Mouse (Mus musculus): ENCODE results near the gene Ptpn1.

Gene Ptpn1

DNA sequence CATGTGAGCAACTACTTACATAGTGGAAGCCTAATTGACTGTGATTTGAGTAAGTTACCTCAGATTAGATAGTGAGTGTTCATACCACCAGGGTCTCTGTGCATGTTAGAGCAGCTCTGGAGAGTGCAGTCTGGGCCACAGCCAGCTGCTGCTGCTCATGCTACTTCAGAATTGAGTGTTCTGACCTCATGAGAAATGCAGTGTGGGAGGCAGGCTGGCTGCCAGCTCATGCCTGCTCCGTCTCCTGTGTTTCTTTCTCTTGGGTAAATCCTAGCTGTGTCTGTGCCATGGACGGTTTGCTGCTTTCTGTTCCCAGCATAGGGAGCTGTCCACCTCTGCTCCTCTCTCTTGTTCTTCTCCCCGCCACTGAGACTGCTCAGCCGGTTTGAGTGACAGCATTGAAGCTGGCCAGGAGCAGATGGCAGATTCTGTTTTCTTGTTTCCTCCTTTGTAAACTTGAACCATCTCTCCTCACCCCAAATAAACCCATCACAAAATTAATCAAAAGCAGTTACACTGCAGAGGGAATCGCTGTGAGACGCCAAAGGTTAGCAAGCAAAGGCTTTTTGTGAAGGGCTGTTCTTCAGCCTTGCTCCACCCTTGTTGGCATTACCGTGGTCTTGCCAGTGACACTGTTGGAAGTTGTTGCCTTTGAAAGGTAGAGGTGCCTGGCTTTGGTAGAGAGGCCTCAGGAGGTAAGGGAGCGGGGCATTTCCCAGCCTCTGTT lies 10.5 kb downstream of the Ptpn1 start:
- CTCF ChIA-PET = interaction anchor here (0.5 to 1.0 kb wide), 2 partner anchors 11 to 152 kb away, joined by 3 to 4 read pairs; partner anchors contain the start of gene Ptpn1

DNA sequence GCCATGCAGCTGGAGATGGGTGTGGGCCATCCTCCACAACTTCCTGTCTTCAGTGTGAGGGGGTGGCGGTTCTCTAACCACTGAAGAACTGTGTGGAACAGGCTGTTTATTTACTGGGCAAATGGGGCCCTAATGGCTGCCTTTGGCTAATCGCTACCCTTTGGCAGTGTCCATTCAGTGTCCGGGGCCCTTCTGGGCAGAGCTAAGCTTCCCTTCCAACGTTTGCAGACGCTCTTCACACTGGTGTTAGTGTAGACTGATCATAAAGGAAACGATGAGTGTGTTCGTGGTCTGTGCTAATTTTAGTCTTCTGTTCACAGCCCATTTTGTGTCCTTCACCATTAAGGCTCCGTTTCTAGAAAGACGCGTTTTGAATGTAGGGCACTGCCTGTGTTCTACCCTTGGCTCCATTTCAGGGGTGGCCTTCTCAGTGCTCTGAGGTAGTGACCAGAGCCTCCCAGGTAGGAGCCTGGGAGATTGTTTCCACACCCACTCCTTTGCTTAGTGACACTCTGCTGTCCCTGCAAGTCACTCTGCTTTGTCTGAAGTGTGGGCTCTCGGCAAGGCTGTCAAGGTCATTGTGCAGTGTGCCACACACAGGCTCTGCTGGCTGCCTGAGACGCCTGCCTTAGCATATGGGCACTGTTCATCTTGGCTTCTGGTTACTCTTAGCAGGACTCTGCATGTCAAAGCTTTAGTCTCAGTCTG lies 11.2 kb downstream of the Ptpn1 start:
- CTCF ChIA-PET = no interaction called here

DNA sequence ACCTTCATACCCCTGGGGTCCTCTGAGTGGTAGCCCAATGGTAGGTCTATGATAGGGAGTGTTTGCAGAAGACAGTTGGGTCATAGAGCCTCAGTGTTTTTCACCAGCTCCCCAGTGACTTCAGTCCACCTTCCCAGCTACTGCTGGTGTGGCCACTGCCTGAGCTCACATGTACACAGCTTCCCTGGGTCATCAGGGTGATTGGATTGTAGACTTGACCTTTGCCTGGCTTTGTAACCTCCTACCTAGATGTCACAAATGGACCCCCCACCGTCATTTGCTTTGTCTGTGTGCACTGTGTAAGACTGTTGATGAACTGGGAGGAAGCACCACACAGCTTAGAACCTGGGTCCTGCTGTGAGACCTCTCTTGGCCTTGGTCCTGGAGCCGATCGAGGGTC lies 12.3 kb downstream of the Ptpn1 start:
- CTCF ChIA-PET = no interaction called here

DNA sequence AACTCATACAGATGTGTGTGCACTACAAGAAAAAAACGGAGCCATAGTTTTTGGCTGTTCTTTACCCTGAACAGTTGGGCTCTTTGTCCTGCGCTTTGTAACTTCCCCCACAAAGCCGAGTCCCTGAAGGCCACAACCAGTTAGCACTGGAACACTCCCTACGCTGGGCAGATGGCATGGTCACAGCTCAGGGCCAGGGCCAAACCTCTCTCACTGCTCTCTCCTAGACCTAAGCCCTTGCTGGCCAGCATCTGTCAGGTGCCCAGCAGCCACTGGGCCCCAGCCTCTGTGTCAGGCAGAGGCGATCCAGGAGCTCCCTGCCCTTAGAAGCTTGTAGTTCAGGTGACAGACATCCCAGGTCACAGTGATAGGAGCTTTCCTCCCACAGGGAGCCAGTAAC lies 13.6 kb downstream of the Ptpn1 start:
- CTCF ChIA-PET = interaction anchor here (0.6 kb wide), 1 partner anchor 21 kb away, joined by 5 read pairs; no protein-coding TSS in a partner anchor

DNA sequence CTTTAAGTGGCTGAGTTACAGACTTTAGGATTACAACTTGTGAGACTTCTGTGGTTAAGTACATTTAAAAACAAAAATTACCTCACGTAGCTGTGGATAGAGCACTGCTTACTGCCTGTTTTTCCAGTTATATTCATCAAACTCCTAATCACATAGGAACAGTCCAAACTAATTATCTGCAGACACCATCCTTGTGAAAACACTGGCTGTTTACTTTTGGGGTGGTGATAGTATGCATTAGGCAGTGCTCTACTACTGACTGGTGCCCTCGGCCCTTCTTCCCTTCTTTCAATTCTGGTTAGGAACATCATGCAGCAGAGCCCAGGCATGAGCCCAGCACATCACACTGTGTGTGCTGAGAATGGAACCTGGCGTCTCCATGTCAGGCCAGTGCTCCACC lies 15.4 kb downstream of the Ptpn1 start:
- CTCF ChIA-PET = interaction anchor here (0.9 to 1.0 kb wide), 2 partner anchors 9 to 12 kb away, joined by 3 read pairs; no protein-coding TSS in a partner anchor

DNA sequence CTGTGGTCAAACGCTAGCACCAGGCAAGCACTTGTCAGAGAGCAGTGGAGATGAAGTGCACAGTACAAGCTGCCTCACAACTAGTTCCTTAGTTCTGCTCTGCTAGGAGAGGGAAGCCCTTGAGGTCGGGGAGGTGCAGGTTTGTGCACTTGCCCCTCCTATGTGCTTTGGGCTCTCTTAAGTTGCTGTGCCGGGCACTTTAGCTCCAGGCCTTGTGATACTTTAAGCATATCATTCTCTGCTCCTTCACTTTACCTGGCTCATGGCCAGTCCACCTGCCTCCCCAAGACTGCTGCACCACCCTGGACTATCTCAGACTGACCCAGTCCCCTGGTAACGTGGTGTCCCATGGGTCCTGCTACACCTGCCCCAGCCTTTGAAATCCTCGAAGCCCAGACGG lies 16.2 kb downstream of the Ptpn1 start:
- CTCF ChIA-PET = interaction anchor here (1.0 kb wide), 1 partner anchor 12 kb away, joined by 3 read pairs; no protein-coding TSS in a partner anchor

DNA sequence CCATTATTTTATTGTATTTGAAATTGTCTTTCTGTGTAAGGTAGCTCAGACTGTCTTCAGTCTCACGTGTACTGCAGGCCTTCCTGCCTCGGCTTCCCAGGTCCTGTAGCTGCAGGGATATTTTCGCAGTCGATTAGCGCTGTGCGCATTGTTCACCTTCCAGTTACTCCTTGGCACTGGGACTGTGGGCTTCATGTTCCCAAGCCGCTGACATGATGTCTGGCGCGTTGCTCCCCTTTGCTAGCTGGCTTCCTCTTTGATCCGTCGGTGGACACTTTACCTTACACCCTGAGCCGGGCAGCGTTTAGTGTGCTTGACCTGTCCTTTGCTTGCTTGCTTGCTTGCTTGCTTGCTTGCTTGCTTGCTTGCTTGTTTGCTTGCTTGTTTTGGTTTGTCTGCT lies 16.7 kb downstream of the Ptpn1 start:
- CTCF ChIA-PET = interaction anchor here (0.9 to 1.0 kb wide), 2 partner anchors 10 to 11 kb away, joined by 3 read pairs; no protein-coding TSS in a partner anchor

DNA sequence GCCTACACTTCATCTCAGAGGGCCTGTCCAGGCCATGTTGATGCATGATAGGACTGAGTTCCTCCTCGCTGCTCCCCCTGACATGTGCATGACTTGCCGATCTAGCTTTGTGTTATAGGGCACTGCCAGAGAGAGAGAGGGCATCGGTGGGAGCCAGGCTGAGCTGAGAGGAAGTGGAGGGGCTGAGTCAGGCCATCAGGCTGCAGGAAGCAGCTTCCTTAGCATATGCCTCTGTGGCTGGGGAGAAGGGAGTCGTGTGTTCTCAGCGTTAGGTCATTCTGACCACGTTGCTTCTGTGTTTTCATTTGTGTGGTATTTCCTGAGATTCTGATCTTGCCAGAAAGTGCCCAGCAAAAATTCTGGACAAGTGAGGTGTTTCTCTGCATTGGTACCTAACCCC lies 17.4 kb downstream of the Ptpn1 start:
- CTCF ChIA-PET = interaction anchor here (0.6 to 0.9 kb wide), 2 partner anchors 11 to 12 kb away, joined by 3 read pairs; no protein-coding TSS in a partner anchor

DNA sequence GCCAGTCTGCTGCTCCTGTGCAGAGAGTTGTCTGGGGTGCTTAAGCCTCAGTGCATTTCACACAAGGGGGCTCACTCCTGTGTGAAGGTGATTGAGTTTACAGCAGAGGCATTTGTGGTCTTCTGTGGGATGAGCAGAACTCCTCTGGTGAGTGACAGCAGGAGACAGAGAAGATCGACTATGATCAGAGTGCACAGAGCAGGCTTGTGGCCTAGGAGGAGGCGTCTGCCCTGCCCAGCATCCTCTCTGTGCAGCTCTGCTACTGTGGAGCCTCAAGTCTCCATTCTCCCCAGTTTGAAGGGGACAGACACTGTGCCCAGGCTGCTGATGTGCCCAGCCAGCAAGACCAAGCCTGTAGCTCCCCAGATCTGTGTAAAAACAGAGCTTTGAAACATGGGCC lies 18.0 kb downstream of the Ptpn1 start:
- CTCF ChIA-PET = interaction anchor here (0.6 kb wide), 1 partner anchor 12 kb away, joined by 3 read pairs; no protein-coding TSS in a partner anchor

DNA sequence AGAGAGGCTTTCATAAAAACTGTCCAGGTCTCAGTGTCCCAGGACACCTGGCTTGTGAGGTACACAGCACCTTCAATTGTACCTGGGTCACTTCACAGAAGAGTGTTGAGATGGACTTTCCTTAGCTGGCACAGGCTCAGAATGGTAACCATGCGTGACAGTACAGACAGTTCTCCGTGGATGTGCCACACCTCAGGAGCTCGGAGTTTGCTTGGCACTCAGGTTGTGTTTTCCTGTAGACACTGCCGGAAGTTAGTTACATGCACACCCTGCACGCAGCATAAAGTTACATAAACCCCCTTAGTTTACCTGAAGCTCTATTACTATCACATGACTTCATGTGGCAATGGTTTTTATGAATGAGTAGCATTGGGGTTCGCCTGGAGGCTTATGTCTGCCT lies 18.8 kb downstream of the Ptpn1 start:
- CTCF ChIA-PET = no interaction called here

DNA sequence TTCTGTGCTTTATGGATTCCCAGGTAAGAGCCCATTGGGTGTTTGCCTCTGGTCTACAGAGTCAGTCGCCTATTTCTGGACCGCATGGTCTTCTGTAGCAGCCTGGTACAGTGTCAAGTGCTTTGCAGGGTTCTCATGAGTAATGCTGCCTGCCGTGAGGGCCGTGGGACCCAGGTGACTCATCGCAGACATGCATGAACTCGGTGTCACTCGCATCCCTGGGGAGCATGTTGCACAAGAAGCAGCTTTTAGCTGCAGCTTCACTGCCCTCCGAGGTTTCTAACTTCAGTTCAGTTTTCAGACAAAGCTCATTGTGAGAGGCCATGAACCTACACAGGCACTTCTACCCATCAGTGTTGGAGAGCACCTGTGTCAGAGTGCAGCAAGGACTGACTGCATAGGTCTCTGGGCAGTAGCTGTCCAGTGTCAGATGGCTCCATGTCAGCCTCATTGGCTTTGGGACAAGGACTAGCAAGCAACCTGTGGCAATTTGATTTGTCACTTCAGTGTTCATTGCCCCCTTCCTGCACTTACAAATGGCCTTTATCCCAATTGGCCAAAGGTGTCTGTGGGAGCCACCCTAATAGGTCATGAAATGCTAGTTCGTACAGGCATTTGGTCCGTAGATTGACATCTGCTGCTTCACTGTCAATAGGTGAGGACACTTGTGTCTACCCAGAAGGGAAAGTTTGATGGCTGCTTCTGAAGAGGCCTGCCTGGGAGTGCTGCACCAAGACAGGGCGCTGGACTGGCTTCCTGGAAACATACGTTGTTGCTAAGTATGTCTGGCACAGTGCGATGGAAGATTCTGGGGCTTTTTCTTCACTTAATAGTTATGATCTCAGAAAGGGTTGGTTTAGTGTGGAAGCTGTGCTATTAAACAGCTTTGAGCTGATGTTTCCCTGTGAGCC lies 19.7 kb downstream of the Ptpn1 start:
- CTCF ChIA-PET = interaction anchor here (0.7 kb wide), 1 partner anchor 725 kb away, joined by 3 read pairs; no protein-coding TSS in a partner anchor

DNA sequence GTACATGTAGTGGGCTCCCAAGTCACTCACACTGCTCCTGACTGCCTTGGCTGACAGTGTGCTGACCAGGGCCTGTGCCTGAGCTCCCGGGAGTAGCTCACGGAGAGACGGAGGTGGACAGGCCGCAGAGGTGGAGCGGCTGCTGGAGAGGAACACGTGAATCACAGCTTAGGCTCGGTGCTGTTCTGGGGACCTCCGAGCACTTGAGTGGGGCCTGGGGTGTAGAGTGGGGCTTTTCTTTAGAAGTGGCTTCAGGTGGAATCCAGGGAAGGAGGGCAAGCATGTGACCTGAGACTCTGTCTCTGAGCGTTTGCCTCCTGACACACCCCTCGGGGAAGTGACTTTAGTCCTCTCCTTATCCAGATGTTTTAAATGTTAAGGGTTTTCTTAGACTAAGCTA lies 22.0 kb downstream of the Ptpn1 start:
- CTCF ChIA-PET = interaction anchor here (0.7 to 1.2 kb wide), 2 partner anchors 17 to 34 kb away, joined by 3 read pairs; no protein-coding TSS in a partner anchor

DNA sequence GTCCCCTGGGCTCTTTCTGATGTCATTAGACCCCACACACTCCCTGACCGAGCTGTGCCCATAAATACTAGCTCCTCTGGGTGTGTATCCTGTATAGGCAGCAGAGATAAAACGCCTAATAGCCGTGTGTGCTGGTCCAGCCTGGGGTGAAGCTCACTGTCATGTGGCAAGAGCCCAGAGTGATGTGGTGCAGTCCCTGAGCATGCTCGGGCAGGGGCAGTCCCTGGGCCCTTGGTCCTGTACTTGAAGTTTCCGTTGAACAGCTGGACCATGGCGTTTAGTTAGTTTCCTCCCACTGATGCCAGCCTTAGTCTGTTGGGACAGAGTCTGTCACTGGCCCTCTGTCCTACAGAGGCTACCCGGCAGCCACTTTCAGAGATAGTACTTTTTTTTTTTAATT lies 23.1 kb downstream of the Ptpn1 start:
- CTCF ChIA-PET = interaction anchor here (1.2 kb wide), 1 partner anchor 33 kb away, joined by 3 read pairs; no protein-coding TSS in a partner anchor

DNA sequence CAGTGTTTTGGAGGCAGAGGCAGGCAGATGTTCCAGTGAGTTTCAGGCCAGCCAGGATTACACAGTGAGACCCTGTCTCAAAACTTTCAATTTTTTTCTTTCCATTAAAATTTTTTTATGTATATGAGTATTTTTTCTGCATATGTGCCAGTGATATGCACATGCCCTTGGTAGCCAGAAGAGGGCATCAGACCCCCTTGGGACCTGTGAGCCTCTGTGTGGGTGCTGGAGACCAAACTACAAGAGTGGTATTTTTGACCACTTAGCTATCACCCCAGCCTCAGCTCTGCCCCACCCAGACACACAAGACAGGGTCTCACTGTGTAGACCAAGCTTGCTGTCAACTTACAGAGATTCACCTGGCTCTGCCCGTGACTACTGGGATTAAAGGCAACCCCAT lies 25.7 kb downstream of the Ptpn1 start:
- CTCF ChIA-PET = interaction anchor here (0.6 kb wide), 2 partner anchors 31 to 43 kb away, joined by 3 to 4 read pairs; no protein-coding TSS in a partner anchor

DNA sequence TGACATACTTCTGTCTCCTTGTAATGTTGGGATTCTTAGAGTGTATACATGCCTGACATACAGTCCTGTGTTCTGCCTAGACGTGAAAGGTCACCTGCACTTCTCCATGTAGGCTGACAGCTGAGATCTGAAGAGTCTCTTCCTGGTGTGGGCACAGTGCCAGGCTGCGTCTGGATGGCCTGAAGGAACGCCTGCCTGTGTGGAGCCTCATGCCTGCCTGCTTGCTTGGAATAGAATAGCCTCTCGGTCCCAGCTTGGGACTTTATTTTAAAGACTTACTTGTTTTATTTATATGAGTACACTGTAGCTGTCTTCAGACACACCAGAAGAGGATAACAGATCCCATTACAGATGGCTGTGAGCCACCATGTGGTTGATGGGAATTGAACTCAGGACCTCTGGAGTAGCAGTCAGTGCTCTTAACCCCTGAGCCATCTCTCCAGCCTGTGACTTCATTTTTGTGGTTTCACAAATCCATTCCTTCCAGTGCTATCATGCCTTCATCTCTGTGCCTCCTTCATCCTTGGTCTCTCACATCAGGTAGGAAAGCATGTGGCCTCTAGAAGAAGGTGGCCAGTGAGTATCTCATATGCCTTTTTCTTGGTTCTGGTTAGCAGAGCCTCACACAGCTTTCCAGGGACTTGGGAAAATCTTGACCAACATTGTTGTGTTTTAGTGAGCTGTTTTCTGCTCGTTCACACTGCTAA lies 26.4 kb downstream of the Ptpn1 start:
- CTCF ChIA-PET = no interaction called here

DNA sequence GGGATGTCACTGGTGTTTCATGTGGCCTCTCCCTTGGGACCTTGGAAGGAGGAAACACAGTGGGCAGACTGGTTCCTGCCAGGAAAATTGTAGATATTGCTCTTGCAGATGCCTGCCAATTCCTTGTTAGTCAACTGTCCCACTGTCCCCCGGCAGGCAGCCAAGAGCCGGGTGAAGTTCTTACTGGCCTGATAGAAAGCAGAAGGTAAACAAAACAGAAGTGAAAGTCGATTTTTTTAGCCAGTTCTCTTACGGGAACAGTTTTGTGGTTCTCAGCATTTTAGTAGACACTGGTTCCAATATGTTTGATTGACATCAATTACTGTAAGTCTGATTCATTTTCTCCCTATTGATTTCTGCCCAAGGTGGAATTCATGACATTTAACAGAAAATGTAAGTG lies 27.0 kb downstream of the Ptpn1 start:
- CTCF ChIA-PET = no interaction called here

DNA sequence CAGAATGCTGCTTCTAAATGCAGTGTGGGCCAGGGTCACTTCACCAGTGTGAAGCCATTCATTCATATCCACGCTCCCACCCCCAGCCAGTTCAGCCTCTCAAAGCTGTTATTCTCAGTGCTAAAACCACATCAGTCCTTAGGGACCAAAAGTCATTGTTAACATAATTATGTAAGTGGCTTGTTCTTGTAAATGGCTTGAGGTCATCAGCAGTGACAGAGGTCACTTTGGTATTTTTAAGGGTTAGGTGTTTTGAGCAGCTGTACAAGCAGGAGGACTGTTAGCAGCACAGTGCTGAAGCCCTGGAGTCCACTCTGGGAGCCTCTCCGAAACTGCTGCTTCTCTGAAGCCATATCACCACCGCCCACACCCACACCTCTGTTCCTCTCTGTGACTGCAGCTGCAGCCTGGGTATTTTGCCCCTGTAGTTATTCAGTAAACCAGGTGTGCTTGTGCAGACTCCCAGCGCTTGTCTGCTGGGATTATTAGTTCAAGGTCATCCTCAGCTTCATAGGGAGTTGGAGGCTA lies 27.6 kb downstream of the Ptpn1 start:
- CTCF ChIA-PET = interaction anchor here (0.9 to 1.0 kb wide), 2 partner anchors 12 to 19 kb away, joined by 3 read pairs; no protein-coding TSS in a partner anchor

DNA sequence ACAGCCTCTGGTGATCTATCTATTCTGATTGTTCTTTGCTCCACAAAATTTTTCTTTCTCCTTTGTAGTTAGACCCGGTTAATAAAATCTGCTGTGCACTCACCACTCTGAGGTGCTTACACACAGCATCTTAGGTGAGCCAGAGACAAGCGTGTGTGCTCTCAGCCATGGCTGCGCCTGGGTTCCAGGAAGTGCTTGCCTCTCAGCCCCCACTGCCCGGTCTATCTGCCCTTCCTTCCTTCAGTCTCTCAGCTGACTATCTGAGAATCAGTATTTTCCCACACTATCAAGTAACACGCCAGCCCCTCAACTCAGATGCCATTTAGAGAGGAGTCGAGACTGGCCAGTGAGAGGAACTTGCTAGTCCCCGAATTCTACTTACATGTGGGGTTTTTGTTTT lies 28.1 kb downstream of the Ptpn1 start:
- CTCF ChIA-PET = interaction anchor here (0.9 to 1.0 kb wide), 2 partner anchors 12 to 20 kb away, joined by 3 read pairs; no protein-coding TSS in a partner anchor

DNA sequence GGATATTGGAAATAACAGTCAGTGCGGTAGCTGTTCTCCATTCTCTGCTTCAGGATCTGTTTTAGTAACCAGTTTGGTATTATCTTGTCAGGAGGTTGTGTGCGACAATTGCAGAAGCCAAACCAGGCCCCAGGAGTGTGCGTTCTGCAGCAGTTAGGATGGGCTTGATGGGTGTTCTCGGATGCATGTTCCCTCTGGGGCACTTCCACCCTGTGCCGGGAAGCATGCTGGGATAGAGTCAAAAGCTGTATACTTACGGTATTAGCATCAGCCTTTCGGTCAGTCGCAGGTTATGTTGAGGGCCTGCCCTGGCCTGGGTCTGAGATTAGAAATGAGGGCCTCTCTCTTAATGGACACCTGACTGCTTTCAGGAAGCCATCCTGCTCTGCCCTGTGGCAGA lies 28.7 kb downstream of the Ptpn1 start:
- CTCF ChIA-PET = no interaction called here

DNA sequence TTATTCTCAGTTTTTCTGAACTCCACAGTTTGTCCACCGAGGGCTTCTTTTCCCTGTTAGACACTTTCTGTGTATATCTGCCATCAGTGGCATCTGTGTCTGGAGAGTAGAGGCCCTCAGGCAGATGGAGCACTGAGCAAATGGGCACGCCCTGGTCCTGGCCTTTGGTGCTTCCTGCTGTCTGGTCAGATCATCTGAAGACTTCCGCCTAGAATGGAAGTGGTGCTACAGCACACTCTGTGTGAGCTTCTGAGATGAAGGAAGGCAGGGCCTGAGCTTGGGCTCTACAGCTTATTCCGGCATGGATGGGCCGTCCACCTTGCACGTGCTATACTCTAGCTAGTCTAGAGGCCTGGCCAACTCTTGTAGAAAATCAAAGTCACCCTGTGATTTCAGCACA lies 30.5 kb downstream of the Ptpn1 start:
- CTCF ChIA-PET = interaction anchor here (1.1 kb wide), 1 partner anchor 26 kb away, joined by 3 read pairs; no protein-coding TSS in a partner anchor
